Mouse (Mus musculus) ovary, postnatal 14 days (tissue): ENCODE measurements around the gene Lmtk3.

Experiments
- DNase-seq: peaks from one replicate; pipeline ENCODE4 v3.0.0; 2022; ENCODE audit warnings: low spot score

Lmtk3 gene

GRCm38 (mm10) chr7:45784524-45785372, 1.2 kb downstream of the Lmtk3 start, which contains the start of gene Sult2b1:
Gene Sult2b1 (minus strand): TSS chr7:45784669.
- no peak for DNase-seq

GRCm38 (mm10) chr7:45785388-45786135, 2.0 kb downstream of the Lmtk3 start:
- DNase-seq = no peak

GRCm38 (mm10) chr7:45786136-45786578, 2.6 kb downstream of the Lmtk3 start:
- no peak for DNase-seq

- DNase-seq = no peak
Measured at GRCm38 (mm10) chr7:45786661-45787413, 3.3 kb downstream of the Lmtk3 start.

GRCm38 (mm10) chr7:45787642-45788041, 4.1 kb downstream of the Lmtk3 start:
- DNase-seq = no peak

- no peak for DNase-seq
Measured at GRCm38 (mm10) chr7:45790721-45791120, 7.2 kb downstream of the Lmtk3 start.

- no peak for DNase-seq
Measured at GRCm38 (mm10) chr7:45791756-45792490, 8.4 kb downstream of the Lmtk3 start.

- no peak for DNase-seq
Measured at GRCm38 (mm10) chr7:45793240-45793639, 9.7 kb downstream of the Lmtk3 start.

- DNase-seq = no peak
Measured at GRCm38 (mm10) chr7:45793969-45794585, 10.5 kb downstream of the Lmtk3 start.

- no peak for DNase-seq
Measured at GRCm38 (mm10) chr7:45794971-45795370, 11.4 kb downstream of the Lmtk3 start.

- no peak for DNase-seq
Measured at GRCm38 (mm10) chr7:45796950-45797349, 13.4 kb downstream of the Lmtk3 start.

GRCm38 (mm10) chr7:45797661-45798510, 14.3 kb downstream of the Lmtk3 start:
- DNase-seq = no peak

- DNase-seq = no peak
Measured at GRCm38 (mm10) chr7:45798511-45798836, 14.9 kb downstream of the Lmtk3 start.

- DNase-seq = no peak
Measured at GRCm38 (mm10) chr7:45798931-45799330, 15.4 kb downstream of the Lmtk3 start.

GRCm38 (mm10) chr7:45800001-45800400, 16.5 kb downstream of the Lmtk3 start:
- DNase-seq = no peak

GRCm38 (mm10) chr7:45800546-45801204, 17.1 kb downstream of the Lmtk3 start:
- no peak for DNase-seq

GRCm38 (mm10) chr7:45801348-45801747, 17.8 kb downstream of the Lmtk3 start:
- DNase-seq = peak; percentile 91

- DNase-seq = no peak
Measured at GRCm38 (mm10) chr7:45802551-45802950, 19.0 kb downstream of the Lmtk3 start.

GRCm38 (mm10) chr7:45805941-45806340, 22.4 kb downstream of the Lmtk3 start:
- DNase-seq = no peak

GRCm38 (mm10) chr7:45808471-45808870, 24.9 kb downstream of the Lmtk3 start:
- no peak for DNase-seq
